Mouse (Mus musculus): ENCODE measurements around the gene Hsd17b1.

GRCm38 (mm10) chr11:101030136-101030807, 47.9 kb upstream of the Hsd17b1 start:
- TF ChIP-seq CTCF (IDR thresholded peaks at IDR 0.05; ENCODE audit: control insufficient read depth, insufficient read depth, insufficient replicate concordance, low read depth, low read length) (no peak), POLR2A (IDR thresholded peaks at IDR 0.05; ENCODE audit: control insufficient read depth, low read depth, low read length) (no peak)
